ENCODE assay signal across 8 mouse cellular contexts in the genomic region with DNA sequence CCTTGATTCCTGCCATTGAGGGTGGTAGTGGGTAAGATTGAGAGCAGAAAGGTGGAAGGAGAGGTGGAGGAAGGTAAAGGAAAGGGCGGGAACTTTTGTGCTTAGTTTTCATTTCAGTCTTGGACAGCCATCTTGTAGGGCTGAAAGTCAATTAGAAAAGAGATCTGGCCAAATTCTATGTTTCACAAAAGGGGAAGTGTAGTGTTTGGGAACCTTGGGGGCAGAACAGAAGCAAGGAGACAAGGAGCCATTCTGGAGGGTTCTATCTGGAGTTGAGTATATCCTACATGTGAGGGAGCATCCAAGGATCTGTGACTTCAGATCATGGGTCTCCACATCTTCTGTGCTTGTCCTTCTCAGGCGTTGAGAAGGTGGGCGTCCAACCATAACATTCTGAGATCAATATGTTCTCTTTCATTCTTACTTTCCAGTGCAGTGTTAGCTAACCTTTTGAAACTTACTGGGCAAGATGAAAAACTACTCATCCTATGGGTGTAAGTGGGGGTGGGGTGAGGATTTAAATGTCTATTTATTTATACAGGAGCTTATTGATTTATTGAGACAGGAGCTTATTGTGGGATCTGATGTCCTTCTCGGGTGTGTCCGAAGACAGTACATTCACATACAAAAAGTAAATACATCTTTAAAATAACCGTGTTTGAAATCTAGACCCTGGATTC. TPM values are rescaled to one million over a fixed set of nuclear protein-coding genes. Genes with fewer than 3 reads are reported as not detected.
A peak's percentile ranks its signal among the peaks of the same experiment; 100 is the strongest.
DNase-seq lines count a peak whose midpoint lies in the region; ATAC-seq and TF ChIP-seq lines count a peak whose summit lies in the region.

No protein-coding gene starts in this region.

- peak overlapping the region; percentile 80 for H3K4me2 ChIP-seq in lung, embryonic 14.5 days
- peak overlapping the region; percentile 67 for H3K4me2 ChIP-seq in hindbrain, embryonic 16.5 days (ENCODE audit: low read length)
- H3K4me2 ChIP-seq in neural tube, embryonic 13.5 days = peak overlapping the region; percentile 88

- H3K27me3 ChIP-seq in lung, embryonic 14.5 days (ENCODE audit: insufficient read depth, low read length) = no peaks in the 10 kb centered on the region
- H3K27me3 ChIP-seq in hindbrain, embryonic 16.5 days (replicated peaks; ENCODE audit: control insufficient read depth, insufficient read depth, low read length) = no peaks in the 10 kb centered on the region
- no peaks in the 10 kb centered on the region for H3K27me3 ChIP-seq in neural tube, embryonic 13.5 days

- WGBS in lung, embryonic 14.5 days = 41% methylated on average over 6 of the region's 6 CpGs
- WGBS in hindbrain, embryonic 16.5 days = 56% methylated on average over 6 of the region's 6 CpGs
- WGBS in neural tube, embryonic 13.5 days = 52% methylated on average over 6 of the region's 6 CpGs

- ATAC-seq in lung, embryonic 14.5 days (ENCODE audit: insufficient read depth) = no peak
- ATAC-seq in hindbrain, embryonic 16.5 days = no peak
- ATAC-seq in neural tube, embryonic 13.5 days (ENCODE audit: low read depth) = 0 out of 2 replicates have a peak, but pooled peaks have one; percentile 1

- peaks cover 2% of the 10 kb centered on the region; the same call in 1 of the 2 replicates for H3K4me1 ChIP-seq in lung, embryonic 14.5 days (ENCODE audit: insufficient read depth)
- peaks cover 8% of the 10 kb centered on the region for H3K4me1 ChIP-seq in cortical plate, adult 2 months (ENCODE audit: control insufficient read depth, insufficient read depth, low read length)
- H3K4me1 ChIP-seq in hindbrain, embryonic 16.5 days (ENCODE audit: control insufficient read depth, insufficient read depth, low read depth, low read length) = peaks cover 20% of the 10 kb centered on the region
- H3K4me1 ChIP-seq in neural tube, embryonic 13.5 days (replicated peaks) = peaks cover 42% of the 10 kb centered on the region

- TF ChIP-seq CTCF in lung, embryonic 14.5 days (IDR thresholded peaks at IDR 0.05; ENCODE audit: low read depth) = no peak
- TF ChIP-seq CTCF in cortical plate, adult 2 months (IDR thresholded peaks at IDR 0.05; ENCODE audit: extremely low read depth, insufficient read depth, low read length) = no peak

- no peaks in the 10 kb centered on the region for H3K36me3 ChIP-seq in lung, embryonic 14.5 days (ENCODE audit: insufficient read depth)
- no peaks in the 10 kb centered on the region for H3K36me3 ChIP-seq in hindbrain, embryonic 16.5 days (ENCODE audit: control insufficient read depth, insufficient read depth, low read length)
- no peaks in the 10 kb centered on the region for H3K36me3 ChIP-seq in neural tube, embryonic 13.5 days

- peak overlapping the region; percentile 97 for H3K9ac ChIP-seq in lung, embryonic 14.5 days
- peak overlapping the region; percentile 91 for H3K9ac ChIP-seq in hindbrain, embryonic 16.5 days (ENCODE audit: low read depth, low read length)
- peak overlapping the region; percentile 87 for H3K9ac ChIP-seq in neural tube, embryonic 13.5 days

- no peaks in the 10 kb centered on the region for H3K9me3 ChIP-seq in lung, embryonic 14.5 days (ENCODE audit: low read depth, low read length)
- no peaks in the 10 kb centered on the region for H3K9me3 ChIP-seq in hindbrain, embryonic 16.5 days (ENCODE audit: control insufficient read depth, low read length)
- H3K9me3 ChIP-seq in neural tube, embryonic 13.5 days = no peaks in the 10 kb centered on the region

- peak overlapping the region; percentile 96 for H3K4me3 ChIP-seq in lung, embryonic 14.5 days (ENCODE audit: low read depth, low read length)
- H3K4me3 ChIP-seq in cortical plate, adult 2 months (ENCODE audit: insufficient read depth, low read length) = peak overlapping the region; percentile 61
- peak overlapping the region; percentile 88 for H3K4me3 ChIP-seq in hindbrain, embryonic 16.5 days (ENCODE audit: low read length)
- H3K4me3 ChIP-seq in neural tube, embryonic 13.5 days = peak overlapping the region; percentile 82

- DNase-seq in lung, embryonic 14.5 days = peak; percentile 2
- no peak for DNase-seq in lung, adult 18-20 months
- DNase-seq in left cerebral cortex, postnatal 4 days = no peak
- no peak for DNase-seq in spleen, adult 18-20 months
- no peak for DNase-seq in adrenal gland, adult 8-10 months

- no peak for TF ChIP-seq POLR2A in cortical plate, adult 2 months (IDR thresholded peaks at IDR 0.05; ENCODE audit: extremely low read depth, insufficient read depth, low read length)

- intact Hi-C loops in left cerebral cortex, postnatal 4 days (cut with DNase I) = no loop called here

- peak overlapping the region; percentile 96 for H3K27ac ChIP-seq in lung, embryonic 14.5 days (ENCODE audit: low read depth)
- H3K27ac ChIP-seq in cortical plate, adult 2 months (ENCODE audit: insufficient read depth, low read length) = peak overlapping the region; percentile 73; the same call in 1 of the 2 replicates
- H3K27ac ChIP-seq in hindbrain, embryonic 16.5 days (ENCODE audit: low read depth, low read length) = peak overlapping the region; percentile 92
- H3K27ac ChIP-seq in neural tube, embryonic 13.5 days (replicated peaks) = peak overlapping the region; percentile 96

RNA-seq across cellular contexts. Expression of a gene that starts 0.5 kb away (rescaled TPM):
- polyA plus RNA-seq in lung, embryonic 14.5 days (2014; fragmentation: Nextera tagmentation; extraction: Ambion mirVana) = 143 and 146 TPM in 2 replicates
- polyA plus RNA-seq in cortical plate, adult 2 months (2012; rRNA removed) = 180 and 182 TPM in 2 replicates
- 286 TPM in 2 replicates for polyA plus RNA-seq in hindbrain, embryonic 16.5 days (2015; fragmentation: Nextera tagmentation; extraction: Ambion mirVana)
- 302 and 306 TPM in 2 replicates for polyA plus RNA-seq in neural tube, embryonic 13.5 days (2015; fragmentation: Nextera tagmentation; extraction: Ambion mirVana)
- 100 to 1,000 TPM; 190 to 197 TPM for total RNA-seq in left cerebral cortex, postnatal 4 days (2021)
- 100 to 1,000 TPM; 116 to 159 (median 134) TPM for total RNA-seq in adrenal gland, adult 8-10 months (2022)

RNA-seq across cellular contexts. Expression of a gene that starts 0.8 kb away (rescaled TPM):
- polyA plus RNA-seq in lung, embryonic 14.5 days (2014; fragmentation: Nextera tagmentation; extraction: Ambion mirVana) = not detected in 2 replicates
- 1.3 TPM in 1 of 2 replicates, not detected in the other for polyA plus RNA-seq in cortical plate, adult 2 months (2012; rRNA removed)
- not detected in 2 replicates for polyA plus RNA-seq in hindbrain, embryonic 16.5 days (2015; fragmentation: Nextera tagmentation; extraction: Ambion mirVana)
- polyA plus RNA-seq in neural tube, embryonic 13.5 days (2015; fragmentation: Nextera tagmentation; extraction: Ambion mirVana) = not detected in 2 replicates
- not detected for total RNA-seq in left cerebral cortex, postnatal 4 days (2021)
- total RNA-seq in adrenal gland, adult 8-10 months (2022) = 1 to 10 TPM in 2 of 4 experiments, not detected in 2; 1.6 to 2.2 TPM
